Mouse (Mus musculus): ENCODE results near the gene C77080.

C77080 gene

DNA sequence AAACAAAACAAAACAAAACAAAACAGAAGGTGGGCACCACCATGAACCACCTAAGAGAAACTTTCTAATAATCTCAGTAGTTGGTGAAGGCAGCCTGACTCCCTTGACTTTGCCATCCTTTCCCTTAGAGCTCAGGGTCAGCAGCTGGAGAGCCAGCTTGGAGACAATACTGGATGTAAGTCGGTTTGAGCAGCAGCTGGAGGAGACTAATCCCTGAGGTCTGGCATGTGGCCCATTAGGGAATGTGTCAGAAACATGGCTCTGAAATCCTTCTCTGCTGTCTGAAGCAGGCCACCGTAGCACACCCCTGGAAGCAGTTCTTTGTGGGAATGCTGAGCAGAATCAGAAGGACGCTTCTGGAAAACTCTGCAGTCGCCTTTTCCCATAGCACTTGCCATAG lies 49.7 kb downstream of the C77080 start:
- DNase-seq = no peak

DNA sequence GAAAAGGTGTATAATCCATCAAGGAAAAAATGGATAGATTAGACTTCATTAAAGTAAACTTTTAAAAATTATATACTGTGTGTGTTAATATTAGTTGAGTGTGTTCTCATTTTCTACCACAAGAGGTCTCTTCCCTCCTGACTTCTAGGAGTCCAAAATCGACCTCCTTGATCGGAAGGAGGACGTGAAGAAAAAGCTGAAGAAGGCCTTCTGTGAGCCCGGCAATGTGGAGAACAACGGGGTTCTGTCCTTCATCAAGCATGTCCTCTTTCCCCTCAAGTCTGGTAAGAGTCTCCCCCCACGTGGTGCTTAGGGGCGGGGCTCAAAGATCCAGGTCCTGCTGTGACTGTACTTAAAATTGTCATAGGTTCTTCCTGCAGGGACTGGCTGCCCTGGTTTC lies 51.7 kb downstream of the C77080 start:
- DNase-seq = no peak

DNA sequence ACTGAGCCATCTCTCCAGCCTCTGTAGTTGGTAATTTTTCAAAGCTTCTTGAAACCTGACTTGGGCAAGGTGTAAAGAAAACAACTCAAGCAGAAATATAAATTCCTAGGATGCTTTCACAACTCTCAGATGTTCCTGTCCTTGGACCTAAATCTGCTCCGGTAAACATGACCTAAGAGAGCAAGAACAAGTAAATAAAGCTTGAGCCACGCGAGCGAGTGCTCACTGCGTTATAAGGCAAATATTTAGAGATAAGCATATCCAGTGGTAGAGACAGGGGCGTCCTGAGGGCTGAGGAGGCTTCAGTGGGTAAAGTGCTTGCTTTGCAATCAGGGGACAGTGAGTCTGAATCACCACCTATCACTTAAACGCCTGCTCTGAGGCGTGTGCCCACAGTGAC lies 54.4 kb downstream of the C77080 start:
- no peak for DNase-seq

DNA sequence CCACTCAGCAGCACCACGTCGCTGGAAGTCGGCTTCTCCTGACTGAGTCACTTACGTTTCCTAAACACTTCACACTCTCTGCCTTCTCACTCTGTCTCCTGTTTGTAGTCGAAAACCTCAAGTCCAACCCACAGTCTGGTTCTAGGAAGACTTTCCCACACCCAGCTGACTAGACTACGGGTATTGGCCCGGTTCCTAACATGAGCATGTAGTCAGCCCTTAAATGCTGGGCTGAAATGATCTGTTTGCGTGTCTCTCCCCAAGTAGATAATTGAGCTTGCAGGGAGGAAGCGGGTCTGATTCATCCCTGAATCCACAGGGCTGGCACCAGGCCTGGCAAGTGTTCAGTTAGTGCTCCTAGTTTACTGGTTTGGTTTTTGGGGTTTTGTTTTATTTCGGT lies 56.5 kb downstream of the C77080 start:
- DNase-seq = no peak

DNA sequence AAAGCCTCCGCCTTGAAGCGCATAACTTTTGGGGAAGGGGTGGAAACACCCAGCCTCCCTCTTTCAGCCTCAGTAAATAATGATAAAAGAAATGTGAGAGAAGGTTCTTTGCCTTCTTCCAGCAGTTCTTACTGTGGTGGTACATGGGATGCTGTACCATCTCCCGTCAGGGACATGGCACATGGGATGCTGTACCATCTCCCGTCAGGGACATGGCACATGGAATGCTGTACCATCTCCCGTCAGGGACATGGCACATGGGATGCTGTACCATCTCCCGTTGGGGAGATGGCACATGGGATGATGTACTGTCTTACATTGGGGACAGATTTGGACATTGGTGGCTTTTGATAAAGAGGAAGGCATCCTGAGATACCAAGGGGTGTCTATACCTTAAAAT lies 63.7 kb downstream of the C77080 start:
- DNase-seq = no peak

DNA sequence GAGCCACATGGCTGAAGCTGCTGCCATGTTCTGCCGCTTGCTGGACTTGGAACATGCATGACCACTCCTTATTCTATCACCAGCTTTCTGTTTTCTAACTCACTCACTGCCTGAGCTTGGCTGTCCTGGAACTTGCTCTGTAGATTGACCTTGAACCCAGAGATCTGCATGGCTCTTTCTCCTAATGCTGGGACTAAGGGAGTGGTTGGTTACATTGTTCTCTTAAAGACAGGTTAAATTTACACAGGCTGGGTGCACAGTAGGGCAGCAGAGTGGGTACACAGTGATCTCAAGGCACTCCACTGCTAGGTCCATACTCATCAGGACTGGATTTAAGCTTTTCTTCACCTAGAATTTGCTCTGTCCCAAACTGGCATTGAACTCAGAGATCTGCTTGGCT lies 66.9 kb downstream of the C77080 start:
- DNase-seq = no peak

DNA sequence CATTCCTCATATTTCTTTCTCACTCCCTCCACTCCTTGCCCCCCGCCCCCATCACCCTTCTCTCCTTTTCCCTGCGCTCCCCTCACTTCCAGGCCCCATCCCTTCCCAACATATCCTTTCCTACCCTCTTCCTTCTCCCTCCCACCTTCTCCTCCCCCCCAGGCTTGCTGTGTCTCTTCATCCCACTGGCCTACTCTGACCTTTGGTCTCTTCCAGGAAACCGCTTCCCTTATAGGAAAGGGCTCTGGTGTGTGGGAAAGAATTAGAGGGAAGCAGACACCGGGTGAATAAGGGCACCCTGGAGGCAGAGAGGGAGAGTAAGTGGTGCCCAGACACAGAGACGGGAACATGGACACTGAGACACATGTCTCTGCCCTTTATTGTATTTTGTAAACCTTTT lies 69.5 kb downstream of the C77080 start:
- DNase-seq = no peak

DNA sequence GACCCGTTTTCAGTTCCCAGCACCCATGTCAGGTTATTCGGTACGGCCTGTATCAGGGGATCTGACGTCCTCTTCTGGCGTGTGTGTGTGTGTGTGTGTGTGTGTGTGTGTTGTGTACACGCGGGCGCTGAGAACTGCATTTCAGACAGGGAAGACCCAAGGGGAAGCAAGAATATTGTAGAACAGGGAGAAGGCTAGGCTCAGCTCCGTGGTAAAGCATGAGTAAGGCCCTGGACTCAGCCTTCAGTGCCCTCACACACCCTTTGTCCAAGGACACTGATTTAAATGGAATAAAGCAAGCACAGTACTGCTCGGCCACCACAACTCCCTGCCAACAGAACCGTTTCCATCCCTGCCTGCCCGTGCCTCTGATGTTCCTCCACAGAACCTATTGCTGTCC lies 70.7 kb downstream of the C77080 start:
- DNase-seq = peak; percentile 34

DNA sequence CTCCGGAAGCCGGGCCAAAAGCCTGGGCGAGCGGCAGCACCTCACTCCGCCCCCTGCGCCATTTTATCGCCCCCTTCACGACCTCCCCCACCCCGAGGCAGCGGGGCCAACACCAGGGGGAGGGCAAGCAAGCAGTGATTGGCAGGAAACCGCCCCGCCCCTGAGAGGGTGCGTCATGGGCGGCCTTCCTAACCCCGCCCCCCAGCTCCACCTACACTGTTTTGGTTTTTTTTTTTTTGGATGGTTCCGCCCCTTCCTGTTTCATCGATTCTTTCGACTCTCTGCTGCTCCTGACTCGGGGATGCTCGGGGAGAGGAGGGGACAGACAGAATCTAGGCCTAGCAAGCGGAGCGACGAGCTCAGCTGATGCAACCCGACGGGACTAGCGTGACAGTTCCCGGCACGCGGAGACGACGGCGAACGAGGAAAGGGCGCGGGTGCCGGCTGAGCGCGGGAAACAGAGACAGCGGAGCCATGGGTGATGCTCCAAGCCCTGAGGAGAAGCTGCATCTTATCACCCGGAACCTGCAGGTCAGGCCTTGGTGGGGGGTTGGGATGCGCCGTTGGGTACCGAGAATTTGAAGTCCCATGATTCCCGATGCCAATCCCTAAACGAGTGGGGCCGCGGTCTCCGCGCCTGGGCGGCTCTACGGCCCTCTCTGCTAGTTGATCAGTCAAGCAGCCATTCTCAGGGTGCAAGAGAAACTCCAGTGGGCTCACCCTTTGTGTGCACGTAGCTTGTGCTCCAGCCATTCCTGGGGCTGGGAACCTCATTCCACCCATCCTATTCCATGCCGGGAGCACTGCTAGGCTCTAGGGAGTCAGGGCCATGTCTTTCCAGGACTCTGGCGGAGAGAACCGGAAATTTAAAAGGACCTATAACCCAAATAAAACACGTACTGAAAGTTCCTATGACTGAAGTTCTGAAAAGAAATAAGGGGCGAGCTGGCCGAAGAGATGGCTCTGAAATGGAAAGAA lies 71.4 kb downstream of the C77080 start, which contains the start of the genes S100pbp and Yars:
TSS of gene S100pbp (minus strand) at position 186 of the 978 bp plus-strand sequence.
TSS of gene Yars (plus strand) at position 219 of the 978 bp plus-strand sequence.
- peak; percentile 97 for DNase-seq

DNA sequence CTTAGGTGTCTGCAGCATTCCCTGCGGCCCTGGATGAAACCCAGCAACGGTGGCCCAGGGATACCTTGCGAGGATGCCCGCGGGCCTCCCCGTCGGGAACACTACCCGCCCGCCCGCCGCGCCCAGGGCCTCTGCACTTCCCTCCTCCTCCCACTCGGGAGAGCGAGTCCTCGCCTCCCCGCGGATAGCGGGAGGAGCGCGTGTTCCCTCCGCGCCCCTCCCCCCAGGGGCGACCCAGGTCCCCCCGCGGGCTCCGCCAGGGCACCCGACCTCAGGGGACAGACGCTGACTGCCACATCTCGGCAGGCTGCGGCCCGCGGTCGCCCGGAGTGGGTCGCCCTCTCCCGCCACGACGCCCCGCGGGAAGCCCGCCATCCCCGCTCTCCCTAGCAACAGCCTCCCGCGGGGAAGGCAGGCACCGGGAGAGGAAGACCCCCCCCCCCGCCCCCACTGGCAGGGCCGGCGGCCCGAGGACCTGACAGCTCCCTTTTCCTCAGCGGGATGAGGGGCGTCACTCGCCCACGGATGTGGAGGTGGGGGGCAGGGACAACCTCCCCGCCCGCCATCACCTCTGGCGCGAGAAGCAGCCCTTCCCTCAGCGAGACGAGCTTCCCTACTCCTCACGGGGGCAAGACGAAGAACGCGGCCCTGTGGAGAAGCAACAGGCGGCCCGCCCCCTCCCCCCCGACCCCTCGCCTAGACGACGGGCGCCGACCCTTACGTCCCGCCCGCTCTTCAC lies 72.2 kb downstream of the C77080 start:
- peak; percentile 83 for DNase-seq

DNA sequence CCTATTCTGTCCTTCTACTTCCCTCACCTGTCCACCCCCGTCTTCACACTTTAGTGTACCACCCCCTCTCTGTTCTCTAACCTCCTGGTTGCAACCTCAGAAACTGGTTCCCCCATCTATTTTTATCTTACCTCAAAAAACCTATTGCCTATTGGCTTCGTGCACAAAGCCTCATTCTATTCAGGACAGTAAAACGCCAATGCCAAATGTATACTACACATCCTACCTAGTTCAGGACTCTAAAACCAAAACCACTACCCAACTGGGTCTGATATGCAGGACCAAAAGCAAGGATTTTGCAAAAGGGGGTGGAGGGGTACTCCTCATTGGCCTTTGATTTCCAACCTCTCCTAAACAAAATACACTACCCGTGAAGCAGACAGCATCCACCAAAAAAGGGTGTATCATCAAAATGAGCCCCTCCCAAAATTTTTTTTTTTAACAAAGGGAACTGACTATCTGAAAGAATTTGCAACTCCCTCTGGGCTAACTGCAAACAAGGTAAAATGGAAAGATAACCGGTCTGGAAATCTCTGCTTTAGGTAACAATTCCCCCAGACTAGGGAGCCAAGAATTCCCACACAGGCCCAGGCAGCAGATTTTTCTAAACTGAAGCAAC lies 73.1 kb downstream of the C77080 start:
- no peak for DNase-seq

DNA sequence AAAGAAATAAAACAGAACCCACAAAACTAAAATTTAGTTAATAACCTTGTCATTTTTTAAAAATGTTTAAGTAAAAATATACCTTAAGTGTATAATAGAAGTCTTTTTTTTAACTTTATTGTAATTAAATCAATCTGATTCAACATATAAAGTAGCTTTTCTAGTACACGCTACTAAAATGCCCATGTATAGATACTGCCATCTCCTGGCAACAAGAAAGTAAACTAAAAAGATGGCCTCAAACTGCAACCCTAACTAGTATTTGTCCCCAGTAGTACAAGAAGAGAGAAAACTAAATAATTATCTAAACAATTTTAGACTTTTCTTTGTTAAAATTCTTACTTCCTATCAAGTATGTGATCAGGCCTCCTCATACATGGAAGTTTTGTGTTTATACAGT lies 81.6 kb downstream of the C77080 start:
- DNase-seq = no peak

DNA sequence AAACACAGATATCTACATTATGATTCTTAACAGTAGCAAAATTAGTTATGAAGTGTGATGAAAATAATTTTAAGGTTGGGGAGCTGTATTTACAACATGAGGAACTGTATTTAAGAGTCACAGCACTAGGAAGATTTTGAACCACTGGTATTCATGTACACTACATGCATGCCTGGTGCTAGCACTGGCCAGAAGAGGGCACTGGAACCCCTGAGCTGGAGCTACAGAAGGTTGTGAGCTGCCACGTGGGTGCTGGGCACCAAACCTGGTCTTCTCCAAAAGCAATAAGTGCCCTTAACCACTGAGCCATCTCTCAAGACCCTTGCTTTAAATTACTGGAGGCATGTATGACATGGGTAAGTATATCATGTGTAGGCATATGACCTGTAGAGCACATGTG lies 88.7 kb downstream of the C77080 start:
- no peak for DNase-seq
